Mouse (Mus musculus) stomach, postnatal 0 days (tissue): ENCODE data around the gene P4ha3.

Experiments used
- CTCF ChIP-seq: IDR thresholded peaks from 2 replicates; pipeline ENCODE4 v1.5.1; 2016; ENCODE audit warnings: antibody characterized with exemption, low read depth, mild to moderate bottlenecking, moderate library complexity
- EP300 ChIP-seq: optimal IDR thresholded peaks from 2 replicates; pipeline ENCODE3; 2016; ENCODE audit warnings: antibody characterized with exemption

DNA sequence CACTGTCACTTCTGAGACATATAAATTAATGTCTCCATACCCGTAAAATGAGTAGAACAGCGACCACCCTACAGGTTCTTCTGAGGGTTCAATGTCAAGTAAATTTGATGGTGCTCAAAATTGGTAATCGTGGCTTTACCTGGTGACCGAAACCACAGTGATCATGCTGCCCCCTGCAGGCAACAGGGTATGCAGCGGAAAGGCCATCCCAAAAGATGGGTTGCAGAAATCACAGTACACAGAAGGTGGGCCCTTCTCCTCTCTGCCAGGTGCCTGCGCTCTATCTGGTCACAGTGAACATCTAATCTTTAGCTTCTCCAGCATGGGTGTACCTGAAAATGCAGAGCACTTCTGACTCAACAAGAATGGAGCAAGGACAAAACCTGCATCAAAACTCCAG, 40.2 kb downstream of the P4ha3 start:
- TF ChIP-seq CTCF (peak; percentile 88), EP300 (no peak)
